Mouse (Mus musculus) heart, adult 18-20 months (tissue): ENCODE results near the gene Zbtb7a. TPM values are rescaled to one million over a fixed set of nuclear protein-coding genes. Genes with fewer than 3 reads are reported as not detected.

Experiments
- DNase-seq, 2 experiments: peaks; one replicate each; pipeline ENCODE4 v3.0.0; 2021 to 2022; ENCODE audit warnings: mixed read lengths in 1 of 2
- microRNA-seq, 2 experiments: library from miRNA; unstranded; fragments of <30 nt; microRNA quantifications; one replicate each; pipeline ENCODE4 v1.2.0; 2022
- total RNA-seq, 2 experiments: library from RNA; stranded (reverse); gene quantifications; 2 replicates each; pipeline ENCODE4 v1.2.3; 2021

Zbtb7a gene
- total RNA-seq, 2 experiments from 2014 or later: 33.8 to 34.9 TPM

DNA sequence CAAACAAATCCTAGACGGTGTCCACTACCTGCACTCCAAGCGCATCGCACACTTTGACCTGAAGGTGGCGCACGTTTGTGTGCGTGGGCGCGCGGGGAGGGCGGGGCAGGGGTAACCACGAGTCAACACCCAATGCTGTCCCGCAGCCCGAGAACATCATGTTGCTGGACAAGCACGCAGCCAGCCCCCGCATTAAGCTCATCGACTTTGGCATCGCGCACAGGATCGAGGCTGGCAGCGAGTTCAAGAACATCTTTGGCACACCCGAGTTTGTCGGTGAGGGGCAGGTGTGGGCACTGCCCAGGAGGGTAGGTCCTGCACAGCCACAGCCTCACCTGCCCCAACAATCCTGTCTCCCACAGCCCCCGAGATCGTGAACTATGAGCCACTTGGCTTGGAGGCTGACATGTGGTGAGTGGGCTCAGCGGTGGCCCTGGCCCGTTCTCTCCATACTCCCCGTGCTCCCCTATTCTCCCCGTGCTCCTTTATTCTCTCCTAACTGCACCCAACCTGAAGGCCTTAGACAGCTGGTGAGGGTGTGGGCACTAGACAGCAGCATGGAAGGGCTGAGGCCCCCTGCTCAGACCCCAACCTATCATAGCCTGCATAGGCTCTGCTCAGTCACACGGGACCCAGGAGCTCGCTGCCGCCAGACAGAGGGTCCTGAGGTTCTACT is 55.4 kb downstream of the Zbtb7a start:
- peak in 1 of 2 experiments; percentile 28 for DNase-seq

DNA sequence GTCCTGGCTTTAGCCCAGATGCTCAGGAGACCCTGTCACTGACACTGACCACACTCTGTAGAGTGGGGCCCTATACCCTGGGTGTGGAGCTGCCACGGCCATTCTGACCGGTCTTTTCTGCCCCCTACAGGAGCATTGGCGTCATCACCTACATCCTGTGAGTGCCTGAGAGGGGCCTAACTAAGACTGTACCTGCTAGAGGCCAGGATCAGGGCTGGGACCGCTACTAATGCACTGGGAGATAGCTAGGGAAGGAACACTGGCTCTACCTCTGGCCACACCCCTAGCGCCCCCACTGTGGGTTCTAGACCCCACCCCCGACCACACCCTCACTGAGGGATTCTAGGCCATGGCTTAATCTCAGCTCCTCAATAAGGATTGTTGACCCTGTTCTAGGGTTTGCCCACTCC is 55.9 kb downstream of the Zbtb7a start:
- DNase-seq: peak in 1 of 2 experiments; percentile 13

DNA sequence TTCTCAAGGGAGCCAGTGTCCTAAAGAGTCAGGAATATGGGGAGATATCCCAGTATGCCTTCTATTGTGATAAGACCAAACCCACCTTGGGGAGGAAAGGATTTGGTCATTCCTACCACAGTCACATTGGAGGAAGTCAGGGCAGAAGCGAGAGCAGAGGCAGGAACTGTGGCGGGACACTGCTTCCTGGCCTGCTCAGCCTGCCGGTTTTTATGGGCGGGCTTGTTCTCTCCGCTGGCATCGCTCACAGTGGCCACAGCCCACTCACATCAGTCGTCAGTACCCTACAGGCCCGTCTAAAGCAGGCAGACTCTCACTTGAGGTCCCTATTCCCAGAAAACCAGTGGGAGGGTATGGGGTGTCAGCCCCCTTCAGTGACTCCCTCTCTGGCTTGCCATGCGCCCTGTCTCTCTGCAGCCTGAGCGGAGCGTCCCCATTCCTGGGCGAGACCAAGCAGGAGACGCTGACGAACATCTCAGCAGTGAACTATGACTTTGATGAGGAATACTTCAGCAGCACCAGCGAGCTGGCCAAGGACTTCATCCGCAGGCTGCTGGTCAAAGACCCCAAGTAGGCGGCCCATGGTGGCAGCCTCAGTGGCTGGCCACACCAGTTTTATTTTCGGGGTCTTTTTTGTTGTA is 56.4 kb downstream of the Zbtb7a start:
- DNase-seq: peak; percentile 35 to 57

DNA sequence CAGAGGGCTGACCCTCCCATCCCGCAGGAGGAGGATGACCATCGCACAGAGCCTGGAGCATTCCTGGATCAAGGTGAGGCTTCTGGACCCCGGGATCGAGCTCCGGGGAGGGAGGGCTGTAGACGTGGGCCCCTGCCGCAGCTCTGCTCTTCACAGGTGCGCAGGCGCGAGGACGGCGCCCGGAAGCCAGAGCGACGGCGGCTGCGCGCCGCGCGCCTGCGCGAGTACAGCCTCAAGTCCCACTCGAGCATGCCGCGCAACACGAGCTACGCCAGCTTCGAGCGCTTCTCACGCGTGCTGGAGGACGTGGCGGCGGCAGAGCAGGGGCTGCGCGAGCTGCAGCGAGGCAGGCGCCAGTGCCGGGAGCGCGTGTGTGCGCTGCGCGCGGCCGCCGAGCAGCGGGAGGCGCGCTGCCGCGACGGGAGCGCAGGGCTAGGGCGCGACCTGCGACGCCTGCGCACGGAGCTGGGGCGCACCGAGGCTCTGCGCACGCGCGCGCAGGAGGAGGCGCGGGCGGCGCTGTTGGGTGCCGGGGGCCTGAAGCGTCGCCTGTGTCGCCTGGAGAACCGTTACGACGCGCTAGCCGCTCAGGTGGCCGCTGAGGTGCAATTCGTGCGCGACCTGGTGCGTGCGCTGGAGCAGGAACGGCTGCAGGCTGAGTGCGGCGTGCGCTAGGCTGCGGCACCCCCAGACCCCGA is 57.4 kb downstream of the Zbtb7a start:
- DNase-seq: peak; percentile 87 to 90

DNA sequence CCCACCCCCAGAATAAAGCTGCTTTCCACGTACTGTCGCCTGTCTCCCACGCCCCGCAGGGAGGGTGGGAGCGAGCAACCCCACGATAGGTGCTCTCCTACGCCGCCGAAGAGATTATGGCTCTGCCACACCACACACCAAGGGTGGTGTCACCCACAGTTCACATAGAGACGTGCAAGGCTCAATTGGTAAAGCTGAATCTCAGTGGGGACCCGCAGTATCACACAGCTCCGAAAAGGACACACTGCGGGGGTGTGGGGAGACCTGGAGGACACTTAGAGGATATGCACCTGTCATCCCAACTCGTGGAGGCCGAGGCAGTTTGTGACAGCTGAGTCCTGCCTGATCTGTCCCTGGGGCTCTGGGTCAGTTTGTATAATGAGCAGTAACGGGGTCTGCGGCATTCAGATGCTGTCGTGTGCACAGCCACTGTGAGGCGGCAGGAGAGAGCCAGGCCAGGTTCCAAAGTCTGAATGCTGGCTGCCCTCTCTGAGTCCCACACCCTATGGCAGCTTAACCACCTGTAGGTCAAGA is 58.0 kb downstream of the Zbtb7a start:
- peak in 1 of 2 experiments; percentile 66 for DNase-seq

DNA sequence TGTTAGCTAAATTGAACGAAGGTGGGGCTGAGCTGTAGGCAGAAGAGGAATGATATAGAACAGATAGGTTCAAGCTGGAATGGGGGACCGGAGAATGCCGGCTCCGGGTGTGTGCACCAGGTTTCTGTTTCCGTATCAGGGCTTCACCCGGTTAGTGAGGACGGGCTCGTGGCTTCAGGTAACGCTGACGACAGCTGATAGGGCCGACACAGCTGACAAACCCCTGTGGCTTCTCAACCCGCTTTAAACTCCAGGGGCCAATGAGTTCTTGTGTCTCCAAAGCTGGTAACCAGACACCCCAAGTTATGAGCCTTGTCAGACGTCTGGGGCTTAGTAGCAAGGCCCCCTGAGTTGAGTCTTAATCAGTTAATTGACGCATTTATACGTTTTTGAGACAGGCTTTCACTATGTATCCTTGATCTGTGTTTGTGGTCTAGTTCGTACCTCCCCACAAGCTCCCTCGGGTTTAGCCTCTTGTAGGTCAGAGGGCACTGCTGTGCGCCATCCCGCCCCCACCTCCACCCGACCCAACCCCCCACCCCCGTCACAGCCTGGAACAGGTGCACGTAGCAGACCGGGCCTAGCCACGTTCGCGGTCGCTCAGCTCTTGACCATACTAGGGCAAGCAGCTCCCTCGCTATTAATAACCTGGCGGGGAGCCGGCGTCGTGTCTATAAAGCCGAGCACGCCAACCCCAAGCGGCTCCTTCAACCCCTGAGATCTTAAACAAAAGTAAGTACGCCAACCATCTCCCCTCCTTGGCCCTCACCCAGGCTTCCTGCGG is 59.2 kb downstream of the Zbtb7a start:
- peak; percentile 77 for DNase-seq

DNA sequence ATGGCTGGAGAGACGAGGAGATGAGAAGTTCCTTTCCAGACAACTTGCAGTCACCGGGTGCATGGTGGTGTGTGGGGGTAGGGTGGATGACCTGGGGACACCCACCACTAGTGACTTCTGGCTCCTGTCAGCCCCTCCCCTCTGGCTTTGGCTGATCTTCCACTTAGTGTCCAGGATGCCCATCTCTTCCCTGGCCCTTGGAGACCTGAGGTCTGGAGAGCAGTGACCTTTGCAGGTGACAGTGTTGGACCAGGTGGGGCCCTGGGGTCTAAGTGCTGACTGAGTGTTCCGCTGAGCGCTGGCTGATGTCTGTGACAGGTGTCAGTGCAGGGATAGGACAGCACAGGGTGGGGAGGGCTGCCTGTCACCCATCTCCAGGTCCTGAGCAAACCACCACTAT is 60.3 kb downstream of the Zbtb7a start:
- DNase-seq: peak in 1 of 2 experiments; percentile 48

DNA sequence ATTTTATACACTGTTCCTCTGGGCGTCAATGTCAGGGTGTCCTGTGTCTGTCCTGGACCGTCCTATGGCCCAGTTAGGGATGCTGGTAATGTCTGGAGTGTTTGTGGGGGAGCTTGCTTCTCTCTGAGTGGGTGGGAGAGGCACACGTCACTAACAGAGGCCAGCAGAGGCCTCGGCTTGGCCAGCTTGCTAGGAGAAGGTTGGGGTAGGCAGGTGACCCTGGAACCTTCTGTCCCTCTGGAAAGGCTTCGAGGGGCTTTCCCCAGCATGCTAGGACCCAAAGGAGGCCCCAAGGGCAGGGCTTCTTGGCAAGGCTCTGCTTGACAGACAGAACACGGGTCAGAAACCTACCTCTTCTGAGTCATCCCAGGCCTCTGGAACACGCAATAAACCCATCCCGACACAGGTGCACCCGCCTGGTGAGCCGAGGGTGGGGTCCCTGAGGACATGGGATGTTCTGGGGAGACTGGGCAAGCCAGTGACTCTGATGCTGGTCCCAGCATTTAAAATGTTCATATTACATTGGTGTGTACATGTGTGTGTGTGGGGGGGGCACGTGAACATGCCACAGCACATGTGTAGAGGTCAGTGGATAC is 61.5 kb downstream of the Zbtb7a start:
- peak in 1 of 2 experiments; percentile 47 for DNase-seq

DNA sequence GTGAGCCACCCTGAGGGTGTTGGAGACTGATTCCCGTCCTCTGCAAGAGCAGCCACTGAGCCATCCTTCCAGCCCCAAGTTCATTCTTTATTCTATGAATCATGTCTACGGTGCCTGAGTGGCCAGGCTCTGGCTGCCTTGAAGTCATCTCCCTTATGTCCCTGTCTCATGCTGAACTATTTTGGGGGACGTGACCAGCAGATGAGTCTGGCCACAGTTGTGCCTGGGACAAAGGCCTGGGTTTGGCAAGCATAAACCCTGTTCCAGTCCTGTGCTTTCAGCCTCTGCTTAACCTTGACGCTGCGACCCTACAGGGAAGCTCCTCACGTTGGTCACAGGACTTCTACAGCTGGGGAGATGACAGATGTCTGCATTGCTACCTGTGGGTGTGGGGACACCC is 62.3 kb downstream of the Zbtb7a start:
- DNase-seq: peak; percentile 59 to 73

DNA sequence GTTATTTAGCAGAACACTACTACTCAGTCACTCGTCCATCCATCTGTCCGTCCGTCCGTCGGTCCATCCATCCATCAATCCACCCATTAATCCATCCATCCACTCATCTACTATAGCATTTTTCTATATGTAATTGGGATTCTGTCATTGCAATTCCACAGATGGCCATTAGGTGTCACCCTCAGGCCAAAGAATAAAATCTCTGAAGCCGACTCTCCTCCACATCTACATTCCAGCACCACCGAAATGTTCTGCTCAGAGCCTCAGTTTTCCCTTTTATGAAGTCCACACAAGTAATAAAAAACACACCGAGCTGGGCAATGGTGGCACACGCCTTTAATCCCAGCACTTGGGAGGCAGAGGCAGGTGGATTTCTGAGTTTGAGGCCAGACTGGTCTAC is 63.2 kb downstream of the Zbtb7a start:
- peak; percentile 55 to 85 for DNase-seq

DNA sequence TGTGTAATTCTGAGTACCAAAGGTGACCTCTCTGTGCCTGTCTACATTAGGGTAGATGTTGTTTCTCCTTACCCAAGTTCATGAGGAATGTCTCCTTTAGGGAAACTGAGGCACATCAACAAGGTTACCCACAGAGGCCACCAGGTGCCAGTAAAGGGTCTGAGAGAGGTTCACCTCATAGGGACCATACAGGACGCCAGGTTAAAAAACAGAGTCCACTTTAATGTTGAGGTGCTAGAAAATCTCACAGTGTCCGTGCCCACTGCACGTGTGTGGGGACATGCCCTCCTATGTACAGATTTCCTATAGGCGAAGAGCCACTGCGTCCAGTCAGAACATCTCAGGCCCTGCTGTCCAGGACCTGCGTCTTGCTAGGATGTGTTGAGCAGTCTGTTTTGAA is 64.0 kb downstream of the Zbtb7a start:
- DNase-seq: peak in 1 of 2 experiments; percentile 26

DNA sequence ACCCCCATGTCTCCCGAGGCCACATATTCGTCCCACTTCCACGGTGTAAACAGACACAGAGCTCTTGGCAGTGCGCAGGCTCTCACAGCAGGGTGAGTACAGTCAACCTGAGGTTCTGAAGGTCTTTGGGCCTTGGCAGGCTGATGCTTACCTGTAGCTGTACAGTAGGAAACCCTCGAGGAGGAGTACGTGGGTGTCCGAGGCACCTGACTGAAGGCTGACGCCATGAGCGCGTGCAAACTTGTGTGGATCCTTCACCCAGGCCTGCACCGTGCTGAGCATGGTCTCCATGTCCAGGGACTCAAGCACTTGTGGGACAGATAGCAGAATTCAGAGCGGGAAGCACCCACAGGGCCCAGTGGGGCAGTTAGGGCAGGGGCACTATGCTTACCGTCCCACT is 65.1 kb downstream of the Zbtb7a start:
- peak in 1 of 2 experiments; percentile 22 for DNase-seq

DNA sequence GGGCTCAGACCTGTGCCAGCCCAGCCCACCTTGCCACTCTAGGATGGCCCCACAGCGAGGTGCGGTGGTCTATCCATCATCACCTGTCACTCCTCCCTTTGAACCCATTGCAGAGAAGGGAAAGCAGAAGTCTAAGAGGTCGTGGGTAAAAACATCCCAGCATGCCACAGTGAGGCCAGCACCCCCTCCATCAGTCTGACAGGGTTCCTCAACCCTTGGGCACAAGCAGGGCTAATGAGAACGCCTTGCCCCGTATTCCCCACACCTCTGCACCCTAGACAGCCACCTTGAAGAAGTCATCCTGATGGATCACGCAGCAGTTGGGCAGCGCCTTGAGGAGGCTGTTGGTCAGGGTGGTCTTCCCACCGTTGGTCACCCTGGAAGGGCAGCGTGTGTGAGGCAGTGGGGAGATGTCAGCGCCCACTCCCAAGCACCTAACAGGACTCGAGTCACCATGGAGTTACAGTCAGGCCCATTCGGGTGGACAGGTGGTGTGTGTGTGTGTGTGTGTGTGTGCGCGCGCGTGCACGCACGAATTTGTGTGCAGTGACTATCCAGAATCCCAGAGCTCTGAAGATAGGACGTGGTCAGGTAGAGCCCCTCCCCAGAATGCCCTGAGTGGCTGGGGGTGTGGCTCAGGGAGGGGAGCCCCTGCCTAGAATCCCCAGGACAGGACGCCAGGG is 65.7 kb downstream of the Zbtb7a start:
- DNase-seq: peak in 1 of 2 experiments; percentile 25

DNA sequence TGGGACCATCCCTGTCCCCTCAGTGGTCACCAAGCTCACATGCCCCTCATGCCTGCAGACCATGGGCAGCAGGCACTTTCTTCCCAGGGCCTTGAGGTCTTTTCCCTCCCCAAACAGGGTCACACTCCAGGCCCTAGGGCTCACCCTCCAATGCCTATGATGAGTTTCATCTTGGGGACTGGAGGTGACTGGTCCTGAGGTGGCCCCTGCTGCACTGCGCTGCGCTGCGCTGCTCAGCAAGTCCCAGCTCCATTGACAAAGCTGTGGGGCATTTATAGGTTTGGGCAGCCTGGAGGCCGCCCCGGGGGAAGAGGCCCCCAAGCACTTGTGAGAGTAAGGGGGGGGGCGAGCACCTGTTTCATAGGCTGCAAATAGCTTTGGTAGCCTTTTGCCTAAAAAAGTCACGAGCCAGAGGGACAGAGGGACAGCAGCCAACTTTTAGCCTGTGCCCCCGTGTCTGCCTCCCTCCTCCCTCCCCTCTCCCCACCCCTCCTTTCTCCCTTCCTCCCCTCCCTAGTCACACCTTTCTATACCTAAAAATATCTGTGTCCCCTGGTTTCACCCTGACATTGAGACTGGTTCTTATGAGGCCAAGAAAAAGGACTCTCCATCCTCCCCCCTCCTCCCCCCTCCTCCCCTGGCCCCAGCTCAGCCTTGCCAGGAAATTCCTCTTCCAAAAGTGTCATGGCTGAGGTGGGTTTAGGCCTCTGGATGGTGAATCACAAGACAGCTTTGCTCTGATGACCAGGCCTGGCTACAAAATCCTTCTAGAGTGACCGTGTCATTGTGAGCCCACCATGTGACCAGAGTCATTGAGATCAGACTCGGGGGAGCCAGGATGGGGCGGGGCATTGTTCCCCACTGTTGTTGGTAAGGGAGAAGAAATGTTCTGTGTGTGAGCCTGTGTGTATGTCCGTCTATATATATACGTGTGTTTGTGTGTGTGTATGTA is 67.1 kb downstream of the Zbtb7a start, which contains the start of gene Nmrk2:
TSS of gene Nmrk2 (minus strand) at position 245 of the 952 bp plus-strand sequence.
- peak; percentile 72 to 74 for DNase-seq

Small RNA genes within 50 kb of the gene (microRNA-seq; reads per million reads assigned to microRNA genes)
- gene Mir5615-1 (0 reads per million in 2 experiments), gene Mir5615-2 (0 reads per million in 2 experiments)

Other genes with a start within 250 kb of the Zbtb7a start
- 100 to 1,000 TPM; 125 to 144 TPM for gene Timm13, start 234.3 kb upstream of the Zbtb7a start, total RNA-seq
- 1 to 10 TPM; 4.7 to 5.8 TPM for gene Lmnb2, start 217.0 kb upstream of the Zbtb7a start, total RNA-seq
- 10 to 100 TPM; 14.9 to 19.0 TPM for gene Gadd45b, start 205.1 kb upstream of the Zbtb7a start, total RNA-seq
- 1 to 10 TPM in 1 of 2 experiments, under 1 TPM in 1; 0.82 to 1.3 TPM for gene Gng7, start 120.3 kb upstream of the Zbtb7a start, total RNA-seq
- not detected for gene Diras1, start 109.6 kb upstream of the Zbtb7a start, total RNA-seq
- gene Slc39a3, start 97.8 kb upstream of the Zbtb7a start, total RNA-seq: 10 to 100 TPM; 12.8 to 14.2 TPM
- gene Sgta, start 75.0 kb upstream of the Zbtb7a start, total RNA-seq: 100 to 1,000 TPM in 1 of 2 experiments, 10 to 100 TPM in 1; 99.5 to 102 TPM
- gene Thop1, start 65.2 kb upstream of the Zbtb7a start, total RNA-seq: 10 to 100 TPM; 12.8 to 14.8 TPM
- gene Creb3l3, start 36.3 kb upstream of the Zbtb7a start, total RNA-seq: under 1 TPM; 0.31 to 0.74 TPM
- 100 to 1,000 TPM; 118 to 132 TPM for gene Map2k2, start 29.3 kb upstream of the Zbtb7a start, total RNA-seq
- 10 to 100 TPM; 16.5 to 16.9 TPM for gene Pias4, start 32.7 kb downstream of the Zbtb7a start, total RNA-seq
- 1,000 to 10,000 TPM; 1,062 to 1,185 TPM for gene Eef2, start 41.4 kb downstream of the Zbtb7a start, total RNA-seq
- gene Dapk3, start 47.8 kb downstream of the Zbtb7a start, total RNA-seq: 10 to 100 TPM; 29.9 to 34.5 TPM
- not detected for gene 4930442H23Rik, start 48.6 kb downstream of the Zbtb7a start, total RNA-seq
- 1 to 10 TPM; 7.1 to 8.8 TPM for gene Nmrk2, start 66.8 kb downstream of the Zbtb7a start, total RNA-seq
- gene Atcay, start 95.6 kb downstream of the Zbtb7a start, total RNA-seq: not detected
- 1 to 10 TPM; 2.3 to 2.5 TPM for gene Zfr2, start 97.9 kb downstream of the Zbtb7a start, total RNA-seq
- gene Matk, start 117.7 kb downstream of the Zbtb7a start, total RNA-seq: under 1 TPM; 0.42 to 0.87 TPM
- 10 to 100 TPM; 85.7 to 89.6 TPM for gene Mrpl54, start 131.7 kb downstream of the Zbtb7a start, total RNA-seq
- gene Apba3, start 131.7 kb downstream of the Zbtb7a start, total RNA-seq: 100 to 1,000 TPM in 1 of 2 experiments, 10 to 100 TPM in 1; 85.9 to 110 TPM
- under 1 TPM in 1 of 2 experiments, not detected in 1; 0.87 TPM for gene Tjp3, start 156.4 kb downstream of the Zbtb7a start, total RNA-seq
- 10 to 100 TPM; 23.1 to 25.6 TPM for gene Pip5k1c, start 157.7 kb downstream of the Zbtb7a start, total RNA-seq
- 10 to 100 TPM; 14.6 to 15.8 TPM for gene Cactin, start 185.9 kb downstream of the Zbtb7a start, total RNA-seq
- 1 to 10 TPM; 2.5 to 2.7 TPM for gene Tbxa2r, start 193.5 kb downstream of the Zbtb7a start, total RNA-seq
- 1 to 10 TPM; 3.4 to 4.7 TPM for gene Gipc3, start 208.0 kb downstream of the Zbtb7a start, total RNA-seq
- gene Hmg20b, start 215.3 kb downstream of the Zbtb7a start, total RNA-seq: 10 to 100 TPM; 57.1 to 62.2 TPM
- 10 to 100 TPM; 11.0 to 12.7 TPM for gene Mfsd12, start 222.3 kb downstream of the Zbtb7a start, total RNA-seq
- gene 4930404N11Rik, start 230.6 kb downstream of the Zbtb7a start, total RNA-seq: under 1 TPM; 0.45 to 0.51 TPM
- 10 to 100 TPM; 27.6 to 35.6 TPM for gene Fzr1, start 243.3 kb downstream of the Zbtb7a start, total RNA-seq
- gene Dohh, start 249.2 kb downstream of the Zbtb7a start, total RNA-seq: 10 to 100 TPM; 49.9 to 59.6 TPM
- gene Gm48551, start 249.2 kb downstream of the Zbtb7a start, total RNA-seq: 1 to 10 TPM in 1 of 2 experiments, under 1 TPM in 1; 0.65 to 2.3 TPM